Mouse (Mus musculus) ovary, postnatal 14 days (tissue): ENCODE results near the gene Gm525.
"Not testable (repeated sequence)": the region's sequence is repeated elsewhere in the genome, so short reads cannot be mapped to it uniquely, and the experiment has no call there.

Source experiments
- DNase-seq: peaks from one replicate; pipeline ENCODE4 v3.0.0; 2022; ENCODE audit warnings: low spot score

Gene Gm525

DNA sequence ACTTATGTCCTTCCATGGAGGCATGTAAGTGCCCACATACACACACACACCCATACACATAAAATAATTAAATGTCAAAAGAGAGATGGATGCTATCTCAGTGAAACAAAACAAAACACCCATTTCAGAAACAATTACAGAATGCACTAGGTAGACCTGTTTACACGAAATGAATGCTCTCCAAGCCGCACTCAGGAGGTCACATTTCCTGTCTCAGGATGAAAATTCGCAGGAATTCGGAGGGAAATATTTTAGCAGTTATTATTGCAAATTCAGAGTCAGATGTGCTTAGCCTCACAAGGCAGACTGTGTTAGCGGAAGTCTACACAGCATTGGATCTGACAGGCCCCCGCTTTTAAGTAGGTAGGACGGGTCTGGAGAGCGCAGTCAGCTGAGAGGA, at the start of gene Gm525:
Gm525 (plus strand) TSS at position 301 of the 400 bp plus-strand sequence.
- no peak for DNase-seq

DNA sequence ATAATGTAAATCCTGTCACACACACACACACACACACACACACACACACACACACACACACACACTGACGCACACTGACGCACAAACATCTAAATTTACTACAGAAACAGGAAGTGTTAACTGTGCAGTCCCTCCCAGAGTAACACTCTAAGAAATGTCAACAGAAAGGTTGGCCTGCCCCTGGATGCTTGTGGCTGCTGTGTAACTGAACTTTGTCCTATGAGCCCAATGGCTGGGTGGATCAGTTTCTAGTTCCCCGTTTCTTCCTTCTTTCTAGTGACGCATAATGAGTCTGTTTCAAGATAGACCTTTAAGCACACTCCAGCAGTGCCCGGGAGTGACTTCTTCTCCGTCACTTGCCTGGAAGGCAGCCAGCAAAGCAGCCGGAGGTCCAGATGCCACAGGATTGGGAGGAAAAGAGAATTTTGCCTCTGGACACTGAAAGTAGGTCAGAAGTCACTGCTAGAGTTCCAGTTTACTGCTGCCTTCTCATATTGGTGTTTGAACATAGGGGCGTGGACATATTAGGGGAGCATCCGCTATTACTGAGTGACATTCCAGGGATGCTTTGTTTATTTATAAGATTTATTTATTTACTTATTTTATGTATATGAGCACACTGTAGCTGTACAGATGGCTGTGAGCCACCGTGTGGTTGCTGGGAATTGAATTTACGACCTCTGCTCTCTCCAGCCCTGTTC, 49.3 kb upstream of the Gm525 start:
- DNase-seq, result peak; percentile 64

DNA sequence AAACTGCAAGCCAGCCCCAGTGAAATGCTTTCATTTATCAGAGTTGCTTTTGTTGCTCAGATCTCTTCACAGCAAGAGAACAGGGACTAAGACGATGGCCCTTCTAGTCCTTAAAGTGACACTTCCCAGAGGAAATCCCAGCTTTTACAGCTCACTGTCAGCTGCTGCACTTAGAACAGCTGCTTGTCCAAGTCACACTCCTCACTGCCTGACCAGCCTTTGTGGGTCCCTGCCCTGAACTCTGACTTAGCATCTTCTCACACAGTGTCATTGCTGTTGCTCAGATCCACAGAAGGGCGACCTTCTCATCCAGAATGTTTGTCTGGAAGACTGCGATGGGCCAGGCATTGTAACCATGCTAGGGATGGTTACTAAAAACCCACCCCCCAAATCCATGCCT, 48.0 kb upstream of the Gm525 start:
- no peak for DNase-seq

DNA sequence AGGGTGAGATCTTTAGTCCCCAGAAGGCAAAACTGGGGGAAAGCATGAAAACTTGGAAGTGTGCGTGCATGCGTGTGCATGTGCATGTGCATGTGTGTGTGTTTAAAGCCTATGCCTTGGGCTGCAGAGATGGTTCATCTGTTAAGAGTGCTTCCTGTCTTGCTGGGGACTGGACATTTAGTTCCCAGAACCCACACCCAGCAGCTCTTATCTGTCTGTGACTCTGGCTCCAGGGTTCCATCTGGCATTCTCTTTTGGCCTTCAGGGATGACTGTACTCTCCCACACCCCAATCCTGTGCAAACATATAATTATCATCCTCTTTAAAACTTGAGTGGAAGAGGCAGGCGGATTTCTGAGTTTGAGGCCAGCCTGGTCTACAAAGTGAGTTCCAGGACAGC, 47.5 kb upstream of the Gm525 start:
- no peak for DNase-seq

DNA sequence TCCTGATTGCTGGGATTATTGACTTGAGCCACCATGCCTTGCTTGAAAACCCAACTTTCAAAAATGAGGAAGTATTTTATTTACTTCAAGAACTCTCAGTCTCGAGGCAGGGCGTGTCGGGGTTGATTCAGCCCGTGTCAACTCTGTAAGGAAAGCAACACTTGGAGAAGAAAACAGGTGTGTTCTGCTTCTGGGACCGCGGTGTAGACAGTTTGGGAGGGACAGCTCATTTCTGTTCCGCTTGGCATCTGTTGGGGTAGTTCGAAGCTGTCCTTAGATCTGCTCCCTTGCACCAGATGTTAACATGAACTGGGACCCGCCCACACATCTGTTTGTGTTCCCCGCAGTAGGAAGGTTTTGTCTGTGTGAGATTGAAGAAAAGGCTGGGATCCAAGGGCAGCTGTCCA, 45.7 kb upstream of the Gm525 start:
- DNase-seq, result no peak

DNA sequence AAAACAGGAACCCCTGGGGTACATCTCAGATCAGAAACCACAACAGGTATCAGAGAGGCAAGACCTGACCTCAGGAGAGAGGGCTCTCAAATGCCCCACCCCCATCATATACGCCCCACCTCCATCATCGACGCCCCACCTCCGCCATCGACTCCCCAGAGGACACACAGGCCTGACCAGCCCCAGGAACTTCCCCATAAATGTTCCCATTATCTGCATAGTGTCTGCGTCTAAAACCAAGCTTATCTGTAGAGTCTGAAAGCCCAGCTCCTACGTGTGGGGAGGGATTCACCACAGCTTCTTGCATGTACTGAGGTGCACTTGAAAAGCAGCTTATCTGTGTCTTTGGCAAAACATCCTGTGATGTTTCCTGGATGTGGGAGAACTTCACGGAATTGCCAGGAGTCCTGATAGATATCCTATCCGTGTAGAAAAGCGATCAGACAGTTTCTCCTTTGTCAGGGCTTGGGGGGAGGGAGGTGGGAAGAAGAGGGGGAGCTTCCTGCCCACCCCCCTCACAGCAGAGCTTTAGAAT, 44.7 kb upstream of the Gm525 start:
- no peak for DNase-seq

DNA sequence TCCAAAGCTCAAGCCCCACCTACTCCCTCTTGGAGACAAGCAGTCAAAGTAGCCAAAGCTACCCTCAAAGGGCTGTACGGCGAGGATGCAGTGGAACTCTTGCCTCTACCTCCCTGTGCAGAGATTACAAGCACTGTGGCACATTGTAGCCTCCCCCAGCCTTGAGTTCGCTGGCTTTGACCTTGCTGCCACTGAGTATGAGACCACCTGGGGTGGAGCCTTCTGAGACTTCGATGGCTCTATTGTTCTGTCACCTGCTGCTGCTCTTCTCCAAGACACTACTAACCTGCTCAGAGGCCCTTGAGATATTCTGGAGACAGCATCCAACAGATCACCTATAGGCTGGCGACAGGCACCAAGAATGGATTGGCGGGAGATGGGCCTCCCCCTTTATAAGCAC, 43.1 kb upstream of the Gm525 start:
- DNase-seq, result no peak

DNA sequence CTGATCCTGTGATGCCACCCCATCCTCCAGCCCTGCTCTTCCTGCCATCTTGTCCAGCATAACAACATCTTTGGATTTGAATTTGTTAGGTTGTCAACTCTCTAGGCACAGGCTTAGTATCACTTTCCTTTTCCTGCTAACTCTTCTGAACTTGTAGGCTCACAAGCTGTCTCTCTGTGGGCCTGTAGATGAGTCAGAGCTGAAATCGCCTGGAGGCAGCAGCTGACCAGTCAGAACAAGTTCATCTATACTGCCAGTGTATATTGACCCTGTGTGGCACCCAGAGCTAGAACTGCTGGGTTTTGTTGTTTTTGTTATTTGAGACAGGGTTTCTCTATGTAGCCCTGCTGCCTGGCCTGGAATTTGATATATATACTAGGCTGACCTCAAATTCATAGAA, 42.5 kb upstream of the Gm525 start:
- DNase-seq, result no peak

DNA sequence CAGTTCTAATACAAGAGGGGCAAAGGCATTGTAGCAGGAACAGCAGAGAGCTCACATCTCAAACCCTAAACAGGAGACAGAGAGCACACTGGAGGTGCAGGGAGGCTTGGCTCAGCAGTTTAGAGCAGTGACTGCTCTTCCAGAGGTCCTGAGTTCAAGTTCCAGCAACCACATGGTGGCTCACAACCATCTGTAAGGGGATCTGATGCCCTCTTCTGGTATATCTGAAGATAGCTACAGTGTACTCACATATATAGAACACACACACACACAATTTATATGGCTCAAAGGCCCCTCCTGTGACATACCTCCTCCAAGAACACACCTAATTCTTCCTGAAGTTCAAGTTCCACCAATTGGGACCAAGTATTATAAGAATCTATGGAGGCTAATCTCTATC, 39.0 kb upstream of the Gm525 start:
- DNase-seq, result no peak

DNA sequence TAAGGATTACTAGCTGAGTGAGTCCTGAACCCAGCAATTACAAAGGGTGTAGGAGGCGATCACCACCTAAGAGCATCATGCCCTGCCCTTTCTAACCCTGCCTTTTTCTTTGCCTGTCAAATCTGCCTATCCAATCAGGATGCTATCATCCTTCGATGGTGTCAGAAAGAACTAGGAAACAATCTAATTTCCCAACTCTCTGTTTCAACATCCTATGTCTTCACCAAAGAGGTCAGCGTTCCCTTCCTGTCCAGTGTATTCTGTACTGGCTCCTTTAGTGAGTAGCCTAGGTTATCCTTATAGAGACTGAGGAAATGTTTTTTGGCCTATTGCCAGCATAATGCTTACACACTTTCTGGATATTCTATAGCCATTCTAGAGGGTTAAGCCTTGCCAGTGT, 38.1 kb upstream of the Gm525 start:
- no peak for DNase-seq

DNA sequence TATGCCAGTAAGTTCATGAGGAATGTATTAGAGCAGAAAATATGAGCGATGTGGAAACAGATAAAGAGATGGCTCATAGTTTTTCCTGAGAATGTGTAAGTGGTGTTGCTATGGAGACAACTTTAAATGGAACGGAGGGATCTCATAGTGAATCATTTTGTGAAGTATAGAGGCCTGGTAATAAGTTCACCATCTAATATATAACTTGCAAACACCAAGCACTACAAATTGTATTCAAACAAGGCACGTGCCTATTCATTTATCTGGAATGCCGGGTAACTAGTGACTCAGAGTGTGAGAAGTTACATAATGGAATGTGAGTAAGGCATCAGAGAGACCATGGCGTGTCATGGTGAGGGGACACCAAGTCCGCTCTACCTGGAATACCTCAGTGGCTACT, 35.1 kb upstream of the Gm525 start:
- DNase-seq, result no peak

DNA sequence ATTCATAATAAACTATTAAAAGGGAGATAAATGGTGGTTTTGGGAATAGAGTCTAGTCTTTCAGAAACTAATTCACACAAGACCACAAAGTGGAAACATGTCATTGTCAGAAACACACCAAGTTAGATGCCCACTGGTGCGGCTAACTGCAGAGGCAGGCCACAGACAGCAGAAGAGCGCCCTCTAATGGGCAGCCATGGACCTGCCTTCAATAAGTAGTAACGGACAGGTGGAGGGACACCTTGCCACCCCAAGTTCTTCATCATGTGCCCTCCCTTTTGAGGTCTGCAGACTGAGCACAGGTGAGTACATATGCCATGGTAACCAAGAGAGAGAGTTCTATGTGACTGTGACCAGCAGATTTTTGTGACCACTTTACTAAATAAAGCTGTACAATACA, 34.3 kb upstream of the Gm525 start:
- DNase-seq, result peak; percentile 52

DNA sequence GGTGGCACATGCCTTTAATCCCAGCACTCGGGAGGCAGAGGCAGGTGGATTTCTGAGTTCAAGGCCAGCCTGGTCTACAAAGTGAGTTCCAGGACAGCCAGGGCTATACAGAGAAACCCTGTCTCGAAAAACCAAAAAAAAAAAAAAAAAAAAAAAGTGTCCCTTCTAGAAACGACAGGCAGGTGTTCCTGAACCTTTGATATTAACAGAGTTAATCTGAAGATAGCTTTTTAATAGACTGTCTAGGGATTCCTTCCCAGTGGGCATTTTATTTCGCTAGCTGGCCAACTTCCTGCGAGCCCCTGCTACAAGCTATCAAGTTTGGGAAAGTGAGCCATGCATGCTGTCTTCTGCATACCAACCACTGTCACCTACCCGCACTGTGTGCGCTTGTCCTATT, 32.6 kb upstream of the Gm525 start:
- DNase-seq, result not testable (repeated sequence)

DNA sequence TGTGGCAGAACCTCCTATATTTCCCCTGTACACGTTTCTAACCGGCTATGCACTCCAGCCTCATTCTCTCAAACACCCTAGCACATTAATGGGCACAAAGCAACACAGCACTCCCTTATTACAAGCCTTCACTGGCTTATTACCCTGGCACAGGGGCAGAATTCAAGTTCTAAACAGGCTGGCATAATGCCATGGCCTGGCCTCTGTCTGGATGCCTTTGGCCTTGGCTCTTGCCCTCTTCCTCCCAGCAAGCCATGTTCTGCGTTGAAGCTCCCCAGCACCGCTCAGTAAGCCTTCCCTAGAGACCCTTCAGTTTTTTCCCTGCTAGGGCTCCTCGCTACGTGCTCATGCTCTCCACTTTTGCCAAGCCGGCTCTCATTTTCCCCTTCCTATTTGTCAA, 30.6 kb upstream of the Gm525 start:
- no peak for DNase-seq

DNA sequence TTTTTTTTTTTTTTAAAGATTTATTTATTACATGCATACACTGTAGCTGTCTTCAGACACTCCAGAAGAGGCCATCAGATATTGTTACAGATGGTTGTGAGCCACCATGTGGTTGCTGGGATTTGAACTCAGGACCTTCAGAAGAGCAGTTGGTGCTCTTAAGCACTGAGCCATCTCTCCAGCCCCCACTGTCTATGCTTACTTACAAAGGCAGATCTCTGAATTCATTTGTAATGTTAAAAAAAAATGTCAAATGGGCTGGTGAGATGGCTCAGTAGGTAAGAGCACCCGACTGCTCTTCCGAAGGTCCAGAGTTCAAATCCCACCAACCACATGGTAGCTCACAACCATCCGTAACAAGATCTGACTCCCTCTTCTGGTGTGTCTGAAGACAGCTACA, 28.1 kb upstream of the Gm525 start:
- DNase-seq, result not testable (repeated sequence)

DNA sequence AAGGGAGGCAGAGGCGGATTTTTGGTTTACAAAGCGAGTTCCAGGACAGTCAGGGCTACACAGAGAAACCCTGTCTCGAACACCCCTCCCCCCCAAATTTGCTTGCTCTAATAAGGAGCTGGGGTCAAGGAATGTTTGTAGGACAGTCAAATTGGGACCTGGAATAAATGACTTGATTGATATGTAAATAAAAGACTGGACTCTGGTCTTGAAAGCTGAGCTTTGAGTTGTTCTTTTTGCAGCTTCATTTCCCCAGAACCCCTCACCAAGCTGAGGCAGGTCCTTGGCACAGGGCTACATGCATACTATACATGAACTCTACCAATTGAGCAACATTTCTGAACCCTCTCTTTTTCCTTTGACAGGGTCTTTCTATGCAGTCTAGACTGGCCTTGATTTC, 27.6 kb upstream of the Gm525 start:
- DNase-seq, result no peak

DNA sequence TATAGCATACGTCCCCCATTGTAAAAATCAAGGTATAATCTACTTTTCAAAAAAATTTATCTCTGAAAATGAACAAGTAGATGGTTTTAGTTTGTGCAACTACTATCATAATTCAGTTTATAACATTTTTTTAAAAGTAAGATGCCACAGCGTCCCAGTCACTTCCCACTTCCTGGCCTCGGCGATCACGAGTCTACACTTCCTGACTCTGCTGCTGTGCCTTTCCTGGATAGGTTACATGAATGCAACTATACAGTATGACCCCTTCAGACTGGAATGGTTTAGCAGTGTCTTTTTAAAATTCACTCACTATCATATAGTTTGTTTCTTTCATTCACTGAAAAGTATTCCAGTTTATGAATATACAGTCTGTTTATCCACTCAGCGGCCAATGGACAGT, 21.9 kb upstream of the Gm525 start:
- no peak for DNase-seq

DNA sequence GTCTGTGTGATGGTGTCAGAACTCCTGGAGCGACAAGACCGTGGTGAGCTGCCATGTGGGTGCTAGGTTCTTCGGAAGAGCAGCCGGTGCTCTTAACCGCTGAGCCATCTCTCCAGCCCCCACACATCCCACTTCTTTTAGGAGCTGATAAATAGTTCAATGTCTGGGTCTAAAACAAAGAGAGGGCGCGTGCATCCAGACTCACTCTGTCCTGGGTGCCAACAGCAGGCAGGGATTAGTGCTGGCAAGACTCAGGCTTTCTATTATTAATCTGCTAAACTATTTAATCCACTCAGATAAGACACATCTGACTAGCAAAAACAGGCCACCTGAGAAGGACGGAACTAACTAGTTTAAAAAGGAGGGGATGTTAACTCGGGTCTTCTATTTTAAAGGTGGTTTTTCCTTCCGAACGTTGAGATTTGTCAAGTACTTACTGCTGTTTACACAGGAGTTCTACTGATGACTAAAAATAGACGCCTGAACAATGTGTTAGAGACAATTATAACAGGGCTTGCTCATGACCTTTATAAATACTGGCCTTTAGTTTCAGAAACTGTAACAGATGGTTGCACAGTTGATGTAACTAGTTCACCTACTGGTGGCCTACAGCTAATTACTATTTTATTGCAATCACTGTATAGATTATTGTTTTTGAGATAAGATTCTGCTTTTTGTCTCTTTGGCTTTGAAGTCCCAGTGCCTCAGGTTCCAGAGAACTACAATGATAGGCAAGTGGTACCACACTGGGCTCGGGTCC, 17.5 kb upstream of the Gm525 start:
- no peak for DNase-seq

DNA sequence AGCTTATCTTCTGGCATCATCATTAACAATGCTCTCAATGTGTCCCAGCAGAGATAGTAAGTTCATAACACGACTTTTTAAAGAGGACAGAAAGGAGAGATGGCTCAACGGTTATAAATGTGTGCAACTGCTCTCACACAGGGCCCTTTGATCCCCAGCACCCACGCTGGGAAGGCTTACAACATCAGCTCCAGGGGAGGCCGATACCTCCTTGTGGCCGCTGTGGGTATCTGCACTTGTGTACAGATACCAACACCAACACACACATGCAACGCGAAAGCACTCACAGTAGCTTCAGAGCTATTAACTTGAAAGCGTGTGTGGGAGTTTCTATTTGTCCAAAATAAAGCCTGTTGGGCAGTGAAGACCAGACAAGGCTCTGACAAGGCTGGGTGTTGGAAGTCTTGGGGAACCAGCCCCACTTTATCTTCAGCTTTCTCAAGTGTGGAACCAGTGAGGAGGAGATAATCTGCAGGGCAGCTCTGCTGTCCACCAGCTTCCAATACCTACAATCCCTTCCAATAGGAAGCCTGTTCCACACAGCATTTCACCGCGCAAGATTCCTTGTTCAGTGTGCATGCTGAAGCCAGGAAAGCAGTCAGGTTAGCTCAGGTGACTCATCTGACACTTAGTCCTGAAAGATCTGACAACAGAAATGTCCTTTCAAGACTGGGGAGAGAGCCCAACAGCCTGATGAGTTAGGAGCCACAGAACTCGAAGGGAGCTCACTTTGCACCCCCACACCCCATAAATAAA, 14.9 kb upstream of the Gm525 start:
- DNase-seq, result no peak

DNA sequence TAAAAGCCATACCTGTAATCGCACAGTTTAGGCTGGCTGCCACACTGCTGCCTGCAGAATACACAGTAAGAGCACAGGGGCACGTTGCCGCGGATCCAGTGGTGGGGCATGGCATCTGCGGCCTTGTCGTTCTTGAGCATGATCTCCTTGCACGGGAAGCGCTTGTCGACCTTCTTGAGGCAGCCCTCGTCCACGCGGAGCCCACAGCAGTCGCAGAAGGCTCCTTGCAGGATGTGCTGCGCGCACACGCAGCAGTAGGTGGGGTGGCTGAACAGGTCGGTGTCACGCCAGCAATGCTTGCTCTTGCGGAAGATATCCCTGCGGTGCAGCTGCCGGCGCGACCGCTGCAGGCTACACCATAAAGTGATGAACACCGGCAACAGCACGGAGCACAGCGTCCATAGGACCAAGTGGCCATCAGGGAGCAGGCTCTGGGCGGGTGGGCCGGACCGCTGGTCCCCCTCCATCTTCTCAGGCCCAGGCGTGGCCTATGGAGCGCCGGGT, 13.7 kb upstream of the Gm525 start:
- DNase-seq, result no peak

DNA sequence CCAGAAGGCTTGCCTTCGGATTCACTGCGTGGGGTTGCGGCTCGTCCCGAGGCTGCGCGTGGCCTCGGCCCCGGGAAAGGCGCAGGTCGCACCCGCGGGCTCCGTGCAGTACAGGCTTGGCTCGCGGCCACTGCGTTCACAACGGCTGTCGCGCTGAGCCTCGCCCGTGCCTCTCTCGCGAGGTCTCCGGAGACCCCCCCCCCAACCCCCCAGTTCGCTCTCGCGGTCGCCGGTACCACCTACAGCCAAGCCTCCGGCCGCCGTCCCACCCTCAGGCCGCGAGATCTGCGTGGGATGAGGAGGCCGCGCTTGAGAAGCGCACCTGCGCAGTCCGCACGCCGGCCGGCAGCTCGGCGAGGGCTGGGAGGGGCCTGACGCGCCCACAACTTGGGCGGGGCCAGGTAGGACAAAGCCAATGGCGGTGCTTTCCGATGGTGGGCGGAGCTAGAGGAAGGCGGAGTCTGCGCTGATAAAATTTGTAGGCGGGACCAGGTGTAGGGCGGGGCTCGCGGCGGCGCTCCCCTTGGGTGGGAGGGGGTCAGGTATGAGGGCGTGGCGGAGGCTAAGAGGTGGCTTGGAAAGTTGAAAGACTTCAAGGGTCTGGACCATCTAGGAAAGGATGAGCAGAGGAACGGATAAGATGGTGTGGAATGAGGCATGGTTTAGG, 13.1 kb upstream of the Gm525 start:
- peak; percentile 90 for DNase-seq

DNA sequence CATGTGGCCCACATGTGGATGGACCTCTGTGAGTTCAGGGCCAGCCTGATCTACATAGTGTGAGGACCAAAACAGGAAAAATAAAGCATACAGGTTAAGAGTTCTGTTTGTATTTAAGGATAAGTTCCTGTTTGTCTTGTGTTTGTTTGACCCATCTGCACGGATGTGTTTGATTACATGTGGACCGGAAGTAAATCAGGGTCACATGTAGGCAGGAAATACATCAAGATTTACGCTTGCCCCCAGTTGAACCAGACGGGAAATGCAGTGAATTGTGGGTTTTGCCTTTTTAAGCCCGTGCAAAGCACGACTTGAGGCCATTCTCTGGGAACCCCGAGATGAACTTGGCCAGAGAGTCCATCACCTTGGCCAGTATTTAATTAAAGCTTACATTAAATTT, 12.3 kb upstream of the Gm525 start:
- DNase-seq, result no peak
